Mouse (Mus musculus) megakaryocyte, embryonic 14.5 days (primary cell): ENCODE data around the gene Uqcr11. TPM values are rescaled to one million over a fixed set of nuclear protein-coding genes. Genes with fewer than 3 reads are reported as not detected.
A peak's percentile ranks its signal among the peaks of the same experiment; 100 is the strongest.

Experiments used
- H3K27me3 ChIP-seq: replicated peaks from 2 replicates; pipeline ENCODE3; 2012; ENCODE audit warnings: inconsistent platforms
- H3K36me3 ChIP-seq: replicated peaks from 2 replicates; pipeline ENCODE3; 2012; ENCODE audit warnings: low read length, inconsistent platforms, mixed read lengths
- H3K4me1 ChIP-seq: 2 replicates; pipeline ENCODE4 v1.6.1; 2012; ENCODE audit warnings: inconsistent platforms
- H3K4me3 ChIP-seq: replicated peaks from 2 replicates; pipeline ENCODE3; 2012; ENCODE audit warnings: moderate library complexity, mild to moderate bottlenecking, inconsistent platforms
- H3K9me3 ChIP-seq: 2 replicates; pipeline ENCODE4 v1.6.1; 2012; ENCODE audit warnings: inconsistent platforms
- FLI1 ChIP-seq: IDR thresholded peaks from 2 replicates; pipeline ENCODE4 v1.6.1; 2012; ENCODE audit warnings: low read length, inconsistent platforms, mixed read lengths
- GATA1 ChIP-seq: IDR thresholded peaks from 3 replicates; pipeline ENCODE4 v1.6.1; 2012; ENCODE audit warnings: mixed read lengths, low read length, inconsistent platforms, borderline replicate concordance
- polyA plus RNA-seq: library from polyadenylated mRNA; stranded (reverse); fragments of >175 nt; gene quantifications from 2 replicates; pipeline ENCODE4 v1.2.3, GENCODE M21; 2012; ENCODE audit warnings: low replicate concordance; ENCODE audit not compliant: insufficient read depth

Uqcr11 gene
- polyA plus RNA-seq, 1 experiment = 1,591 TPM

GRCm38 (mm10) chr10:80389185-80389708 lies 17.4 kb downstream of the Uqcr11 start:
- Histone ChIP-seq H3K27me3 (peaks cover 15% of the 10 kb centered on the region), H3K4me1 (peaks cover 62% of the 10 kb centered on the region), H3K4me3 (no peak overlapping the region), H3K36me3 (peaks cover 52% of the 10 kb centered on the region), H3K9me3 (no peaks in the 10 kb centered on the region)
- TF ChIP-seq GATA1 (no peak), FLI1 (no peak)

DNA sequence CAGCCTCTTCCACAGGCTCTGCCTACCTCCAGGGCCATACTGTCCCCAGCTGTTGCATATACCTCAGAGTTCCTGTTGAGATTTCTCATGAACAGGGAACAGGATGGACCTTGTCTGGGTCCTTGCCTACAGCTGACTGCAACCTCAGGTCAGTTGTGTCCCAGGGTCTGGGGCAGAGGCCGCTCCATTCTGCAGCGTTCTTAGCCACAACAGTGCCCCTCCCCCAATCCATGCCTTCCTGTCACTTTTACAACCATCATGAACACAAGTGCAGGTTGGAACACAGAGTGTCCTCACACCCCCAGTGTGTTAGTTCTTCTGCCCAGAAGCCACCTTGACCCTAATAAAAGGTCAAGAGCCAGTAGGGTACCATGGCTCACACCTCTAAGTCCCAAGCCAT lies 17.9 kb downstream of the Uqcr11 start:
- peaks cover 46% of the 10 kb centered on the region for H3K36me3 ChIP-seq
- peaks cover 15% of the 10 kb centered on the region for H3K27me3 ChIP-seq
- TF ChIP-seq FLI1 (no peak), GATA1 (no peak)
- no peaks in the 10 kb centered on the region for H3K9me3 ChIP-seq
- H3K4me1 ChIP-seq = peaks cover 62% of the 10 kb centered on the region
- H3K4me3 ChIP-seq = peak overlapping the region; percentile 97

- Histone ChIP-seq H3K4me1 (peaks cover 71% of the 10 kb centered on the region), H3K4me3 (peak within 1 kb of the TSS; percentile 97), H3K27me3 (peaks cover 15% of the 10 kb centered on the region), H3K36me3 (peaks cover 45% of the 10 kb centered on the region), H3K9me3 (no peaks in the 10 kb centered on the region)
- TF ChIP-seq FLI1 (no peak), GATA1 (no peak)
Observed at GRCm38 (mm10) chr10:80387522-80387959, 19.1 kb downstream of the Uqcr11 start, which contains the start of gene Mex3d. Mex3d (minus strand) TSS chr10:80387659.

DNA sequence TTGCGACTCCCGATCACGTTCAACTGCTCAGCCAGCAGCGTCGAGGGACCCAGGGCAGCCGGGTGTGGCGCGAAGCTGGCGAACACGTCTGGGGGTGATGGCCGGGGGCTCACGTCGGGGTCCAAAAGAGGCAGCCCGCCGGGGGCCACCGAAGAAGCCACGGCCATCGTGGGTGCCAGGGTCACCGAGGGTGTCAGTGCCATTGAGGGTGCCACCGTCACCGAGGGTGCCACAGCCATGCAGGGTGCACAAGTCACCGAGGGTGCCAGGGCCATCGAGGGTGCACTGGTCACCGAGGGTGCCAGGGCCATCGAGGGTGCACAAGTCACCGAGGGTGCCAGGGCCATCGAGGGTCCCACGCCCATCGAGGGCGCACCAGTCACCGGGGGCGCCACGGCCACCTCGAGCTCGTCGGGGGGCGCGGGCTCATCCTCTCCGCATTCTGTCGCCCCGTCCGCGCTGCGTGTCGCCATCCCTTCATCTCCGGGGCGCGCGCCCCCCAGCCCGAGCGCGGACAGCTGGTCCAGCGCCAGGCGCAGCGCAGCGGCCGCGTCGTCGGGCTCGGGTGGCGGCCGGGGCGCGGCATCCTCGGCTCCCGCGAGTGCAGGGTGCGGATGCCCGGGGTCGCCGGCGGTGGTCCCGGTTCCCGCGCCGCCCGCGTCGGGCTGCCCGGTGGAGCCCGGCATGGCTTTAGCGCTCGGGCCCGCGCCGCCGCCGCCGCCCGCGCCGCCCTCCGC lies 19.7 kb downstream of the Uqcr11 start:
- Histone ChIP-seq H3K9me3 (no peaks in the 10 kb centered on the region), H3K4me3 (peak overlapping the region; percentile 97), H3K4me1 (peaks cover 74% of the 10 kb centered on the region), H3K27me3 (peaks cover 15% of the 10 kb centered on the region), H3K36me3 (peaks cover 45% of the 10 kb centered on the region)
- no peak for TF ChIP-seq GATA1
- TF ChIP-seq FLI1 = no peak

- Histone ChIP-seq H3K9me3 (no peaks in the 10 kb centered on the region), H3K27me3 (peaks cover 15% of the 10 kb centered on the region), H3K36me3 (peaks cover 45% of the 10 kb centered on the region), H3K4me1 (peaks cover 74% of the 10 kb centered on the region), H3K4me3 (peak overlapping the region; percentile 97)
- TF ChIP-seq GATA1 = no peak
- no peak for TF ChIP-seq FLI1
Observed at GRCm38 (mm10) chr10:80385811-80386734, 20.6 kb downstream of the Uqcr11 start.

DNA sequence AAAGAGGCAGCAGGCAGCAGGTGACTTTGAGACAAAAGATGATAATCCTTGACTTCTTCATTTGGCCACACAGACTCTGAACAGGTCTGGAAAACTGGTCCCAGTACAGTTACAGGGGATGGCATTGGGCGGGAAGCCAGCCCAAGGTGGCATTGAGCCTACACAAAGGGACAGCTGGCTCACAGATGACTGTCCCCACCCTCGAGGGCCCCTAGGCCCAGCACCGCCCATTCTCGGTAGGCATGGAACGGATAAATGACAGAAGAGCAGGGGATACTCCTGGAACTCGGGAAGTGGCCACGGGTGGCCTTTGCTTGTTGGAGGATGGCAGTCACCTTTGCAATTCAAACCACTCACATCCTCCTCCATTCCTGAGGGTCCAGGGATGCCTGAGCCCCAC lies 21.3 kb downstream of the Uqcr11 start:
- peak overlapping the region; percentile 97 for H3K4me3 ChIP-seq

GRCm38 (mm10) chr10:80384709-80385108 lies 21.9 kb downstream of the Uqcr11 start:
- peak overlapping the region; percentile 60 for H3K4me3 ChIP-seq
- H3K4me1 ChIP-seq = peaks cover 67% of the 10 kb centered on the region

More for the DNA sequence above, 21.3 kb downstream of the Uqcr11 start:
- no peak for TF ChIP-seq GATA1
- no peak for TF ChIP-seq FLI1
- Histone ChIP-seq H3K9me3 (no peaks in the 10 kb centered on the region), H3K27me3 (peaks cover 15% of the 10 kb centered on the region), H3K4me1 (peaks cover 73% of the 10 kb centered on the region), H3K36me3 (peaks cover 44% of the 10 kb centered on the region)

GRCm38 (mm10) chr10:80384115-80384639 lies 22.5 kb downstream of the Uqcr11 start:
- H3K36me3 ChIP-seq = peaks cover 38% of the 10 kb centered on the region
- H3K27me3 ChIP-seq = peaks cover 18% of the 10 kb centered on the region
- peaks cover 62% of the 10 kb centered on the region for H3K4me1 ChIP-seq
- H3K9me3 ChIP-seq = no peaks in the 10 kb centered on the region
- TF ChIP-seq FLI1 (no peak), GATA1 (no peak)
- H3K4me3 ChIP-seq = peak overlapping the region; percentile 60

More at GRCm38 (mm10) chr10:80384709-80385108, 21.9 kb downstream of the Uqcr11 start:
- Histone ChIP-seq H3K27me3 (peaks cover 15% of the 10 kb centered on the region), H3K9me3 (no peaks in the 10 kb centered on the region), H3K36me3 (peaks cover 42% of the 10 kb centered on the region)
- TF ChIP-seq FLI1 (no peak), GATA1 (no peak)

- Histone ChIP-seq H3K4me1 (peaks cover 56% of the 10 kb centered on the region), H3K9me3 (no peaks in the 10 kb centered on the region), H3K27me3 (peaks cover 23% of the 10 kb centered on the region), H3K4me3 (no peak overlapping the region), H3K36me3 (peaks cover 38% of the 10 kb centered on the region)
- TF ChIP-seq FLI1 (no peak), GATA1 (no peak)
Observed at GRCm38 (mm10) chr10:80383431-80383830, 23.2 kb downstream of the Uqcr11 start.
